Mouse (Mus musculus): ENCODE data around the gene Gm6871. TPM values are rescaled to one million over a fixed set of nuclear protein-coding genes. Genes with fewer than 3 reads are reported as not detected.
"Not testable (repeated sequence)": the region's sequence is repeated elsewhere in the genome, so short reads cannot be mapped to it uniquely, and the experiment has no call there.

Gene Gm6871
- total and polyA plus RNA-seq, 3 experiments = not detected

DNA sequence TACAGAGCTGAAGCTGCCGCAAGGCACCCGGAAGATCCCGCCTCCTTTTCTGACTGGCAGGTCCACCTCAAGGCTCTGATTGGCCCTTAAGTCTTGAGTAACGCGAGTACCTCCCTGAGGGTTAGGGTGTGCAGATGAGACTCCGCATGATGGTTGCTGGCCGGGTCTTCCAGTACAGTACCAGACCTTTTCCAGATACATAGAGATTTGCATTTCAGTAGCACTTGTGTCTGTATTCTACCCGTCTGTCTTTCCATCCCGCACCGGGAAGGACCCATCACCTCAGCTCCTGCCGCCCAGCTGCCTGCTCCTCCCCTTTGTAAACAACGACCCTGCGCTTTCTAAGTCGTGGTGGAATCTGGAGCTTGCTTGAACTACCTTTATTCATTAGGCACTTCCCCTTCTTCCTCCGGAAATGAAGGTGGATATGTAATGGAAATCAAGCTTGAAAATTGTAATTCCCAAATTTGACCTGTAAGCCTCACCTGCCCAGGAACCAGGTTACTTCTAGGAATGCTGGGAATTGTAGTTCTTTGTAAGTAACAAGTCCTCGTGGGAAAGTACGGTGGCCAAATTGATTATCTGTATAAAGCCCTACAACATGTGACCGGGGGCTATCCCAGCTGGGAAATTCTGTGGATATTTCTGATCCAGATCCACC lies 73.9 kb downstream of the Gm6871 start, which contains the start of the genes Gm20449 and AW146154 (continued):
- TF ChIP-seq USF2 (IDR thresholded peaks at IDR 0.05; ENCODE audit: borderline replicate concordance in 1 of 2, insufficient read depth in 1 of 2, low read depth in 1 of 2, low read length in 2 of 2) = no peak
- TF ChIP-seq POLR2AphosphoS5 (IDR thresholded peaks at IDR 0.05; ENCODE audit: borderline replicate concordance, low read depth, low read length) = no peak
- no peak for TF ChIP-seq RAD21 (IDR thresholded peaks at IDR 0.05; ENCODE audit: low read depth, low read length)
- peak; percentile 93 for TF ChIP-seq TBP (IDR thresholded peaks at IDR 0.05; ENCODE audit: low read depth, low read length)
- TF ChIP-seq GABPA (IDR thresholded peaks at IDR 0.05; ENCODE audit: low read depth, low read length) = no peak
- no peak for TF ChIP-seq MYB (IDR thresholded peaks at IDR 0.05; ENCODE audit: low read depth, low read length)
- no peak for TF ChIP-seq SMC3 (IDR thresholded peaks at IDR 0.05; ENCODE audit: low read depth, low read length)

DNA sequence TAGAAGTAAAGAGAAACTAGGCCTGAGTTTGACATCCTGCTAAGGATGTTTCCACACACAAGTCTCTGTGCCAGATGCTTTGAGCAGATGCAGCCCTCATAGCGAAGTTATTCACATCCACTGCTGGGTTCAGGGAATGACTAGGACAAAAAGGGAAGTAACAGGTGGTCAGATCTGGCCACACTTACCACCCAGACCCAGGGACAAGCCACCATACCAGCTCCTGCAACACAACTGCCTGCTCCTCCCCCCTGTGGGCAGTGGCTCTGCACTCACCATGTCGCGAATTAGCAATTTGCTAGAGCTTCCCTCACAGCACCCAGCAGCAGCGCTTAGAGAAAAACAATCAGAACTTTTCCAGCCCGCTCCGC lies 74.5 kb downstream of the Gm6871 start:
- not testable (repeated sequence) for H3K9me3 ChIP-seq (replicated peaks; ENCODE audit: insufficient read depth, low read length); H3K4me1 ChIP-seq (ENCODE audit: control insufficient read depth in 1 of 2, insufficient read depth in 2 of 2, low read length in 2 of 2); H3K27me3 ChIP-seq (ENCODE audit: control insufficient read depth in 1 of 2, insufficient read depth in 2 of 2, low read length in 2 of 2); H3K36me3 ChIP-seq (ENCODE audit: control insufficient read depth in 1 of 2, insufficient read depth in 2 of 2, low read length in 2 of 2); H3K79me2 ChIP-seq (ENCODE audit: control insufficient read depth, insufficient read depth, low read length, poor library complexity); DNase-seq (ENCODE audit: low read depth, low spot score)
- Histone ChIP-seq H3K27ac (ENCODE audit: control insufficient read depth, low read depth, low read length) (peak overlapping the region; percentile 47), H3K4me3 (ENCODE audit: control insufficient read depth in 1 of 2, insufficient read depth in 1 of 2, low read depth in 2 of 2, low read length in 2 of 2) (peak overlapping the region; percentile 76 to 87), H3K9ac (ENCODE audit: control insufficient read depth, low read depth, low read length, poor library complexity, severe bottlenecking) (peak overlapping the region; percentile 63)

DNA sequence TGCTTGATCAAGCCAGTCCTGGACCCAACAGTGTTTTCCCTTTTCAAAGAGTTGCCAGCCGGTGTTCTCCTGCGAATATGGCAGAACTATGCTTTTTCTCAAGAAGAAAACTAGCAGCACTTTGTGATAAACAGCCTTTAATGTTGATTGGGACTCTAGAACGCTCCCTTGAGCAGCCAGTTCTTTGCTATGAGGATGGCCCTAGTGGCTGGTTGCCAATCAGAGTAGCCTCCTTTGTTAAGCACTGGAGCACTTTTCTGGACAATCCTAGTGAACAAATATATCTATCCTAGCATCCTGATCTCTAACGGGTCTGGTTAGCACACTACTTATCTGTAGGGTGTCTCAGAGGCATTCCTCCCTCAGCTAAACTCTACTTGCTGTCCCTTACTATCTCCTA lies 75.0 kb downstream of the Gm6871 start:
- H3K27me3 ChIP-seq (ENCODE audit: control insufficient read depth in 1 of 2, insufficient read depth in 2 of 2, low read length in 2 of 2); H3K4me1 ChIP-seq (ENCODE audit: control insufficient read depth in 1 of 2, insufficient read depth in 2 of 2, low read length in 2 of 2); H3K79me2 ChIP-seq (ENCODE audit: control insufficient read depth, insufficient read depth, low read length, poor library complexity); H3K36me3 ChIP-seq (ENCODE audit: control insufficient read depth in 1 of 2, insufficient read depth in 2 of 2, low read length in 2 of 2); H3K27ac ChIP-seq (ENCODE audit: control insufficient read depth, low read depth, low read length); H3K9me3 ChIP-seq (replicated peaks; ENCODE audit: insufficient read depth, low read length); DNase-seq (ENCODE audit: low read depth, low spot score): not testable (repeated sequence)
- H3K4me3 ChIP-seq (ENCODE audit: control insufficient read depth in 1 of 2, insufficient read depth in 1 of 2, low read depth in 2 of 2, low read length in 2 of 2) = peak overlapping the region in 1 of 2 experiments; percentile 76; a peak in 3 of 4 replicates
- peak overlapping the region; percentile 63 for H3K9ac ChIP-seq (ENCODE audit: control insufficient read depth, low read depth, low read length, poor library complexity, severe bottlenecking)

GRCm38 (mm10) chr7:41497871-41498270 lies 75.6 kb downstream of the Gm6871 start:
- H3K79me2 ChIP-seq (ENCODE audit: control insufficient read depth, insufficient read depth, low read length, poor library complexity) = peaks cover 1% of the 10 kb centered on the region
- H3K4me3 ChIP-seq (ENCODE audit: control insufficient read depth in 1 of 2, insufficient read depth in 1 of 2, low read depth in 2 of 2, low read length in 2 of 2) = no peak overlapping the region
- H3K4me1 ChIP-seq (ENCODE audit: control insufficient read depth in 1 of 2, insufficient read depth in 2 of 2, low read length in 2 of 2) = no peaks in the 10 kb centered on the region
- H3K9ac ChIP-seq (ENCODE audit: control insufficient read depth, low read depth, low read length, poor library complexity, severe bottlenecking) = no peak overlapping the region
- 0 out of 4 replicates have a peak, but pooled peaks cover 0 to 2% of the 10 kb centered on the region in 2 experiments for H3K36me3 ChIP-seq (ENCODE audit: control insufficient read depth in 1 of 2, insufficient read depth in 2 of 2, low read length in 2 of 2)
- H3K27ac ChIP-seq (ENCODE audit: control insufficient read depth, low read depth, low read length) = no peak overlapping the region
- TF ChIP-seq RAD21 (IDR thresholded peaks at IDR 0.05; ENCODE audit: low read depth, low read length) (no peak), BHLHE40 (IDR thresholded peaks at IDR 0.05; ENCODE audit: borderline replicate concordance, low read depth, low read length) (no peak), ZMIZ1 (IDR thresholded peaks at IDR 0.05; ENCODE audit: low read depth, low read length) (no peak), CTCF (IDR thresholded peaks at IDR 0.05 in 2 of 3, conservative IDR thresholded peaks at IDR 0.05 in 1 of 3; ENCODE audit: control insufficient read depth in 1 of 3, insufficient read depth in 1 of 3, low read depth in 2 of 3, low read length in 3 of 3, poor library complexity in 1 of 3, severe bottlenecking in 1 of 3) (no peak), CHD2 (IDR thresholded peaks at IDR 0.05; ENCODE audit: low read length) (no peak), UBTF (IDR thresholded peaks at IDR 0.05; ENCODE audit: borderline replicate concordance, insufficient read depth, low read depth, low read length) (no peak), POLR2A (IDR thresholded peaks at IDR 0.05; ENCODE audit: control insufficient read depth in 1 of 2, insufficient read depth in 1 of 2, low read depth in 1 of 2, low read length in 2 of 2, poor library complexity in 1 of 2) (no peak), NELFE (IDR thresholded peaks at IDR 0.05; ENCODE audit: low read depth, low read length) (no peak), KAT2A (conservative IDR thresholded peaks at IDR 0.05; ENCODE audit: low read depth, low read length) (no peak), MXI1 (IDR thresholded peaks at IDR 0.05; ENCODE audit: low read depth, low read length) (no peak), ZKSCAN1 (IDR thresholded peaks at IDR 0.05; ENCODE audit: low read depth, low read length) (no peak), E2F4 (IDR thresholded peaks at IDR 0.05; ENCODE audit: borderline replicate concordance, low read depth, low read length) (no peak), NRF1 (IDR thresholded peaks at IDR 0.05; ENCODE audit: insufficient read depth, low read depth, low read length, poor library complexity, severe bottlenecking) (no peak), ELF1 (IDR thresholded peaks at IDR 0.05; ENCODE audit: low read depth, low read length) (no peak), MAFK (IDR thresholded peaks at IDR 0.05; ENCODE audit: borderline replicate concordance, low read depth, low read length) (no peak)
- no peaks in the 10 kb centered on the region for H3K9me3 ChIP-seq (replicated peaks; ENCODE audit: insufficient read depth, low read length)
- H3K27me3 ChIP-seq (ENCODE audit: control insufficient read depth in 1 of 2, insufficient read depth in 2 of 2, low read length in 2 of 2) = no peaks in the 10 kb centered on the region
- DNase-seq (ENCODE audit: low read depth, low spot score) = no peak
